Mouse (Mus musculus) gastrocnemius, postnatal 25 days (tissue): Measurements from ENCODE around the gene Olfr9. TPM values are rescaled to one million over a fixed set of nuclear protein-coding genes. Genes with fewer than 3 reads are reported as not detected.
"Not testable (repeated sequence)": the region's sequence is repeated elsewhere in the genome, so short reads cannot be mapped to it uniquely, and the experiment has no call there.

ENCODE experiments used
- DNase-seq: peaks from one replicate; pipeline ENCODE4 v3.0.0; 2022
- total RNA-seq, 2 experiments: library from RNA; stranded (reverse); gene quantifications; 1 replicate in 1 of 2; 2 replicates in 1 of 2; pipeline ENCODE4 v1.2.3; 2021

Olfr9 gene
- total RNA-seq, 2 experiments from 2014 or later, result not detected

GRCm38 (mm10) chr10:129004032-129004920 is 15.0 kb downstream of the Olfr9 start:
- no peak for DNase-seq

GRCm38 (mm10) chr10:129010288-129010841 is 21.1 kb downstream of the Olfr9 start, which contains the start of gene Olfr763:
TSS of gene Olfr763 (plus strand) at chr10:129010791.
- no peak for DNase-seq

GRCm38 (mm10) chr10:129011511-129011910 is 22.3 kb downstream of the Olfr9 start:
- DNase-seq, result not testable (repeated sequence)

- no peak for DNase-seq
These were observed 25.2 kb downstream of the Olfr9 start for GRCm38 (mm10) chr10:129014477-129014876.

- no peak for DNase-seq
These were observed 34.1 kb downstream of the Olfr9 start for GRCm38 (mm10) chr10:129023319-129023718.

GRCm38 (mm10) chr10:129026018-129026662 is 36.9 kb downstream of the Olfr9 start:
- no peak for DNase-seq

GRCm38 (mm10) chr10:129028343-129028742 is 39.1 kb downstream of the Olfr9 start:
- DNase-seq, result no peak

GRCm38 (mm10) chr10:129039796-129040195 is 50.6 kb downstream of the Olfr9 start, which contains the start of gene Olfr764-ps1:
TSS of gene Olfr764-ps1 (minus strand) at chr10:129039896.
- DNase-seq, result no peak

Other genes with a start within 250 kb of the Olfr9 start
- 1 to 10 TPM; 8.0 to 8.3 TPM for gene Dgka, start 244.6 kb upstream of the Olfr9 start, total RNA-seq
- gene Pym1, start 241.5 kb upstream of the Olfr9 start, total RNA-seq, result 1 to 10 TPM; 9.8 to 10.0 TPM
- 1 to 10 TPM; 1.7 to 3.6 TPM for gene Mmp19, start 198.5 kb upstream of the Olfr9 start, total RNA-seq
- gene Dnajc14, start 185.4 kb upstream of the Olfr9 start, total RNA-seq, result 10 to 100 TPM; 20.7 to 21.5 TPM
- 1 to 10 TPM; 3.4 to 4.2 TPM for gene Tmem198b, start 185.1 kb upstream of the Olfr9 start, total RNA-seq
- gene Sarnp, start 172.1 kb upstream of the Olfr9 start, total RNA-seq, result 10 to 100 TPM; 26.5 to 28.4 TPM
- gene Ormdl2, start 167.8 kb upstream of the Olfr9 start, total RNA-seq, result 1 to 10 TPM; 3.1 to 3.7 TPM
- 1 to 10 TPM; 3.9 to 4.1 TPM for gene Gdf11, start 97.7 kb upstream of the Olfr9 start, total RNA-seq
- 100 to 1,000 TPM; 103 to 142 TPM for gene Cd63, start 88.4 kb upstream of the Olfr9 start, total RNA-seq
- 1 to 10 TPM; 4.3 to 4.7 TPM for gene Rdh5, start 66.5 kb upstream of the Olfr9 start, total RNA-seq
- gene Bloc1s1, start 65.4 kb upstream of the Olfr9 start, total RNA-seq, result 100 to 1,000 TPM; 152 to 165 TPM
- gene Itga7, start 55.6 kb upstream of the Olfr9 start, total RNA-seq, result 10 to 100 TPM; 63.5 to 67.3 TPM
- gene Mettl7b, start 28.4 kb upstream of the Olfr9 start, total RNA-seq, result under 1 TPM in 1 of 2 experiments, not detected in 1; 0.23 TPM
- gene Olfr763, start 21.4 kb downstream of the Olfr9 start, total RNA-seq, result not detected
- gene Olfr764-ps1, start 50.5 kb downstream of the Olfr9 start, total RNA-seq, result not detected
- not detected for gene Olfr765, start 60.6 kb downstream of the Olfr9 start, total RNA-seq
- gene Olfr766-ps1, start 79.5 kb downstream of the Olfr9 start, total RNA-seq, result not detected
- gene Olfr767, start 93.5 kb downstream of the Olfr9 start, total RNA-seq, result not detected
- not detected for gene Olfr768, start 109.9 kb downstream of the Olfr9 start, total RNA-seq
- not detected for gene Olfr769, start 128.4 kb downstream of the Olfr9 start, total RNA-seq
- gene Olfr770, start 149.6 kb downstream of the Olfr9 start, total RNA-seq, result not detected
- not detected for gene Olfr771, start 175.3 kb downstream of the Olfr9 start, total RNA-seq
- gene Olfr772, start 188.5 kb downstream of the Olfr9 start, total RNA-seq, result not detected
- not detected for gene Olfr773, start 198.0 kb downstream of the Olfr9 start, total RNA-seq
- not detected for gene Olfr774, start 246.8 kb downstream of the Olfr9 start, total RNA-seq